ENCODE assay signal across 8 mouse cellular contexts in the genomic region with DNA sequence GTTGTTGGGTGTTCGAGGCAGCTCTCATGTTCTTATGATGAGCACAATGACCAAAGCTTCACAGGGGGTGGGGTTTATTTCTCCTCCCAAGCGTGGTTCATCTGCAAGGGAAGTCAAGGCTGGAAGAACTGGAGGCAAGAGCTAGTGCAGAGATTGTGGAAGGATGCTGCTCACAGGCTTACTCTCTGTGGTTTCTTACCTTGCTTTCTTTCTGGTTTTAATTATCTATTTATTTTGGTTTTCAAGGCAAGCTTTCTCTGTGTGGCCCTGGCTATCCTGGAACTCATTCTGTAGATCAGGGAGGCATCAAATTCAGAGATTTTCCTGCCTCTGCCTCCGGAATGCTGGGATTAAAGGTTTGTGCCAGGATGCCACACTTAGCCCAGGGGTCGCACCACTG. TPM values are rescaled to one million over a fixed set of nuclear protein-coding genes. Genes with fewer than 3 reads are reported as not detected.
DNase-seq lines count a peak whose midpoint lies in the region; ATAC-seq and TF ChIP-seq lines count a peak whose summit lies in the region.
"Not testable (repeated sequence)": the region's sequence is repeated elsewhere in the genome, so short reads cannot be mapped to it uniquely, and the experiment has no call there.
"Had no signal": no experiment of that assay in that cellular context is flagged by ENCODE, and none has a peak within 500 bp of the region (broad histone marks: within the 10 kb centered on the region; RNA-seq: fewer than 3 reads in every experiment).

Gene Naip5 (minus strand): TSS at position 101 of the 400 bp plus-strand sequence.

- TF ChIP-seq CTCF in liver, embryonic 14.5 days (IDR thresholded peaks at IDR 0.05; ENCODE audit: low read depth), result not testable (repeated sequence)

- H3K4me3 ChIP-seq in liver, embryonic 14.5 days (ENCODE audit: insufficient read depth in 1 of 2, low read depth in 2 of 2, low read length in 2 of 2), result peak within 1 kb of the TSS; percentile 8 to 14; a peak in 1 of 4 replicates

- WGBS in large intestine, adult 2 months, result 76% methylated on average over 4 of the region's 4 CpGs
- 59% methylated on average over 4 of the region's 4 CpGs for WGBS in liver, embryonic 14.5 days (ENCODE audit: insufficient replicate concordance)

- TF ChIP-seq EP300 in liver, embryonic 14.5 days (IDR thresholded peaks at IDR 0.05; ENCODE audit: low read depth), result not testable (repeated sequence)

- not testable (repeated sequence) for H3K27ac ChIP-seq in liver, embryonic 14.5 days

- H3K27me3 ChIP-seq in liver, embryonic 14.5 days (ENCODE audit: control insufficient read depth, insufficient read depth, low read length), result not testable (repeated sequence)

- not testable (repeated sequence) for ATAC-seq in common myeloid progenitor, adult 5-6 weeks (replicated peaks; ENCODE audit: low read depth, poor library complexity, severe bottlenecking); inflammation-experienced regulatory T-cells, adult 6 months; liver, embryonic 14.5 days (ENCODE audit: insufficient read depth); megakaryocyte, adult 5-6 weeks (ENCODE audit: poor library complexity, severe bottlenecking); neutrophil, adult 5-6 weeks (ENCODE audit: extremely low read depth, insufficient number of reproducible peaks, low FRiP score, poor library complexity, severe bottlenecking)

- not testable (repeated sequence) for H3K9ac ChIP-seq in liver, embryonic 14.5 days (replicated peaks)

- H3K4me1 ChIP-seq in liver, embryonic 14.5 days (replicated peaks; ENCODE audit: control insufficient read depth in 2 of 2, insufficient read depth in 2 of 2, low read length in 1 of 2), result not testable (repeated sequence)

- not testable (repeated sequence) for H3K9me3 ChIP-seq in liver, embryonic 14.5 days (ENCODE audit: control insufficient read depth, low read length)

- not testable (repeated sequence) for H3K36me3 ChIP-seq in liver, embryonic 14.5 days (replicated peaks; ENCODE audit: control insufficient read depth, insufficient read depth, low read depth)

- DNase-seq in adrenal gland, postnatal 25 days; large intestine, adult 2 months (ENCODE audit: low read depth, low spot score); liver, embryonic 14.5 days (ENCODE audit: low read depth in 3 of 3, low spot score in 3 of 3): not testable (repeated sequence)

- H3K4me2 ChIP-seq in liver, embryonic 14.5 days (ENCODE audit: low read depth), result not testable (repeated sequence)

RNA-seq across cellular contexts. Expression of gene Naip5, which starts in this region (rescaled TPM):
- 7.7 and 13.4 TPM in 2 replicates for total RNA-seq in adrenal gland, postnatal 25 days (2021)
- total RNA-seq in common myeloid progenitor, adult 5-6 weeks (2017), result 10.0 and 11.7 TPM in 2 replicates
- 10 to 100 TPM in 2 of 3 experiments, 1 to 10 TPM in 1; 6.1 to 21.5 (median 11.3) TPM for polyA plus RNA-seq in inflammation-experienced regulatory T-cells, adult 6 months (2017; shearing (Covaris generic))
- polyA plus RNA-seq in large intestine, adult 2 months (2012; rRNA removed), result 38.8 and 59.2 TPM in 2 replicates
- 0.69 and 0.95 TPM in 2 replicates for polyA plus RNA-seq in liver, embryonic 14.5 days (2012; rRNA removed)
- polyA plus RNA-seq in liver, embryonic 14.5 days (2014; fragmentation: Nextera tagmentation; extraction: Ambion mirVana), result 0.34 and 0.48 TPM in 2 replicates
- 37.1 and 37.2 TPM in 2 replicates for total RNA-seq in megakaryocyte, adult 5-6 weeks (2015)
- total RNA-seq in megakaryocyte, adult 5-6 weeks (2017), result 42.8 and 45.3 TPM in 2 replicates
- total RNA-seq in neutrophil, adult 5-6 weeks (2017), result 12.5 and 15.1 TPM in 2 replicates
- polyA plus RNA-seq: forebrain, embryonic 12.5 days had no signal
